Mouse (Mus musculus) gastrocnemius, adult 2 months (tissue): ENCODE measurements at regions not wholly inside any gene's neighbourhood (a gene's known extent, or its start where the extent isn't known, plus 50 kb on each side); places are given as distances from the start of the nearest gene placed in this dataset.

Experiments
- DNase-seq: peaks from one replicate; pipeline ENCODE4 v3.0.0; 2022
- H3K27ac ChIP-seq: fragments of 200-600 bp; 2 replicates; pipeline ENCODE4 v1.8.1; 2022; ENCODE audit warnings: mild to moderate bottlenecking
- H3K4me3 ChIP-seq: fragments of 200-600 bp; 2 replicates; pipeline ENCODE4 v1.8.1; 2022; ENCODE audit warnings: mild to moderate bottlenecking, moderate library complexity
- CTCF ChIP-seq: fragments of 200-600 bp; IDR thresholded peaks from 2 replicates; pipeline ENCODE4 v1.8.1; 2022; ENCODE audit warnings: antibody characterized with exemption, mild to moderate bottlenecking, moderate library complexity
- intact Hi-C: fragments of 180-260 bp; cut with DNase I; formaldehyde crosslinking; loops from one replicate; pipeline ENCODE4 v1.15.1; 2025

DNA sequence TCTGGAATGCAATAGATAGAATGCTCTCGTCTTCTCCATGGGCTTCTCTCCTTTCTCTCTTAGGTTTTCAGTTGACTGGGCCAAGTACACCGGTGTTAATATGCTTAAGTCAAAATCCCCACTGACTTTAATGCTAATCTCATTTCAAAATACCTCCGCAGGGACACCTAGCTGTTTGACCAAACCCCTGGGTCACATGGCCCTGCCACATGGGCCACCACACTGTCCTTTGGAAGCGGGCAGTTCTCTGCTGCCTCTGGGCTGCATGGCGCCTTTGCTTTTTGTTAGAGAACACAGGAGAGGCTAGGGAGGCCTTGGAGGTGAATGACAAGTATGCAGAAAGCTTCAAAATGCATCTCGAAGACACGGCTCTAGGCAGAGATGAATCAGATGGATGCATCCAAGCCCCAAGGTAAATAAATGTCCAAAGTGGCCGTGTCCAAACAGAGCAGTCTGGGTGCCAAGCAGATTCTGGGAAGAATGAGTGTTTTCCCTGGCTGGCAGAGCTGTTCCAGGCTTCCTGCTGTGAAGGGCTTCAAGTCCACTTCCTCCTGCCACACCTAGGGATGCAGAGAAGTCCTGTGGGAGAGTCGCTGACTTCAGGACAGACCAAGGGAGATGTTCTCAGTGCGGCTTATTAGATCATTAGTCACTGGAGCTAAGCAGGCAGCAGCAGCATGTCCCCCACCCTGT lies 147.4 kb upstream of the Klf14 start:
- TF ChIP-seq CTCF = no peak
- H3K27ac ChIP-seq = peak overlapping the region; percentile 73; the same call in 1 of the 2 replicates

DNA sequence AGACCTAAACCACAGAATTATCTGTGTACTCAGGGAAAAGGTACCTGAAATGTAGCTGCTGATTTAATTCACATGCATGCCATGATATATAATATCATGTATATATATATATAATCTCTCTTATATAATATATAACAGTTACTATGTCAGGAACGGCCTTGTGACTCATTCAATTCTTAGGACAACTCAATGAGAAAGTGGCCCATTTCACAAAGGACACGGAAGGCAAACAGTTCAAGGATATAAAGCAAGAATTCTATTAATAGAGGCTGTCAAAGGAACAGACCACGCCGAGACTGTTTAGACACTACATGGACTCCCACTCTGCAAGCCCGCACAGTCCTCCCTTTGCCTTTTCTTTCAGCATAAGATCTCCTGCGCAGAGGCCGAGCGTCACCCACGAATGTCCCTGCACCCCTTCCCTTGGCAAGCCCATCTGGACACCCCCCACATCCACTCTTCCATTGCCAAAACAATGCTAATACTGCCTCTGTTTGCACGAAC lies 148.0 kb upstream of the Klf14 start:
- no peak for TF ChIP-seq CTCF
- Histone ChIP-seq H3K27ac (peak overlapping the region; percentile 73), H3K4me3 (no peak overlapping the region)
- peak; percentile 18 for DNase-seq
- intact Hi-C loops = no loop called here

More for the DNA sequence above, 147.4 kb upstream of the Klf14 start:
- no peak for DNase-seq
- intact Hi-C loops = no loop called here
- H3K4me3 ChIP-seq = no peak overlapping the region

DNA sequence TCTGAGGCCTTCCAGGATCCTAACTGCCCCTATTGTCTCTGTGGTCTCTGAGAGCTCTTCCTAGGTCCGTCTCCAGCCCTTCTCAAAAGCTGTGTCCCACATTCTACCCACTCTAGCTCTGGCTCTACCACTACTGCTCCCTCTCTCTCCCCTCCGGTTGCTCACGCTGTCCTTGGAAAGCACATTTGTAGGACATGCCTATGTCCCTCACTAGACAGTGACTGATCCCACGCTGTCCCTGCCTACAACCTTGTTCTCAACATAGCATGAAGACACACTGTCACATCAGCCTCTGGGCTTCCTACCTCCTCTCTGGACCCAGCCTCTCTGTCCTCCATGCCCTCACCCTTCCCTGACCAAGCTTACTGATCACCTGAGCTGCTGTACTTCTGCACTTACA lies 148.5 kb upstream of the Klf14 start:
- peak overlapping the region; percentile 73 for H3K27ac ChIP-seq
- DNase-seq = peak; percentile 17
- no peak for TF ChIP-seq CTCF
- intact Hi-C loops = no loop called here
- H3K4me3 ChIP-seq = no peak overlapping the region

DNA sequence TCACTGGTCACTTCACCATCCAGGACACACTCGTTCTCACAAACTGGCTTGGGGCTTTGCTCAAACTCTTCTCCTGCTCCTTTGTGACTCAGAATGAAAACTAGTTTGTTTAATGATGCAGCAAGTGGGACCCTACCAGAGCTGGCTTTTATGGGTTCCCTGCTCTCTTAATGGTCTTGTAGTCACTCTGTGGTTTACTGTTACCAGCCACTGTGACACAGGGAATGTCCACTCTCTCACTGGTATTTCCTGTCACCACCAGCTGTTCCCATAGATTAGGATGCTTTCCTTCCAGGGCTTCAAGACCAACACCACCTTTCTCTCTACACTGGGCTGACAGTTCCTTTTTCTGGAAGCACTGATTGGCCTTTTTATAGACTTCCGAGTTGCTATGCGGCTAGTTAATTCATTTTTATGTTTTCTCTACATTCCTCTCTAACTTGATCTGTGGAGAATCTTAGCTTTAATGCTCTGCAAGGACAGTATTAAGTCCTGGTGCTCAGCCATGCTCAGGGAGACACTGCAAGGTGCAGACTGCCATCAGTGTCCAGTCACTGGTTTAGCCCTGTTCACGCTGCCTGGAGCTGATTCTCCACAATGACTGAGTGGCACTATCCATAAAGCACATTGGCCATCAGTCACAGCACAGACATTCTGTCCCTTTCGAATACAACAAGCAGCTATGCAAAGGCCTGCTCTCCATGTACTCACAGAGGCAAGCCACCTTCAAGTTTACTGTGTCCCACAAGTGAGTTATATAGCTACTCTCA lies 149.2 kb upstream of the Klf14 start:
- DNase-seq = peak; percentile 18
- intact Hi-C loops = no loop called here
- TF ChIP-seq CTCF = no peak
- Histone ChIP-seq H3K4me3 (no peak overlapping the region), H3K27ac (peak overlapping the region; percentile 73)

DNA sequence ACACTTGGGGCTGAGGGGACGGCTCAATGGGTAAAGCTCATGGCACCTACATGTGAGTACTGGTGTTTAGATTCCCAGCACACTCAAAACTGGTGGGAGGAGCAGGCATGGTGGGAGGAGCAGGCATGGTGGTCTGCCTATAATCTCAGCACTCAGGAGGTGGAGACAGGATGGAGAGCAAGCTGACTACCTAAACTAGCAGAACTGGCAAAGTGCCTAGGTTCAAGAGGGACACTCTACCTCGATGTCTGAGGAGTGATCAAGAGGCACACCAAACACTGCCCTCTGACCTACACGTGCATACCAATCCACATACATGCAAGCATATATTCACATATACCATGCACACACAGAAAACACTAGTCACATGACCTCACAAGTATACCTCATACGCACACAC lies 150.7 kb upstream of the Klf14 start:
- DNase-seq = no peak
- intact Hi-C loops = no loop called here
- no peak overlapping the region for H3K4me3 ChIP-seq
- TF ChIP-seq CTCF = no peak
- H3K27ac ChIP-seq = peak overlapping the region; percentile 73

DNA sequence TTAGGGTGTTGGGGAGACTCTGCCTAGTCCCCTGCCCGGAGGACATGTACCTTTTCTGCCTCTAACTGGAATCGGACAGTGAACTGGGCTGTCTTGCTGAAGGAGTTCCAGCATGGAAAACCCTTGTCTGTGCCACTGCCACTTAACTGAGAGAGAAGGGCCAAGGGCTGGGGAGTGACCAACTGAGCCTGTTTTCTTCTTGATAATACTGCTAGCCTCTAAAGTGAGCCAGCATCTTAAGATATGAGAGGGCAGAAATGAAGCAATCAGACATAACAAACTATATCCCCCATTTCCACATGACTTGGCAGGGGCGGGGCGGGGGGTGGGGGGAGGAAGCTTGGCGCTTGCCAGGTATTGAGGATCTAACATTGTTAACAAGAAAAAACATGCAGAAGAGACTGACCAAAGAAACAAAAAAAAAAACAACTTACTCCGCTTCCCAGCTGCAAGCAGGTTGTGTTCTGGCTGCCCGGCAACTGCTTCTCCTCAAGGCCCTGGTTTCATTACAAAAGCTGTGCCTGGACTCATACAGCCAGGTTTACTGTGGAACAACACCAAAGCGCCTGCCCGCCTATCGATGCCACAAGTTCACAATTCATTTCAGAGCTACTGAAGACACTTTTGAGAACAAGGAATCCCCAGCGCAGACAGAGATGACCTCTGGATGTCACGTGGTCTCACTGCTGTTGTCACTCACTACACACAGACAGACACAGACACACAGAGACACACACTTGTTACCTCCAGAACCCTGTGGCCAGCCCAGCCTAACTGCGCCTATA lies 153.6 kb upstream of the Klf14 start:
- Histone ChIP-seq H3K4me3 (peak overlapping the region; percentile 62), H3K27ac (peak overlapping the region; percentile 90)
- no peak for TF ChIP-seq CTCF
- no peak for DNase-seq
- intact Hi-C loops = loop anchor here (2.0 kb wide), 1 partner anchor 16 kb away; no protein-coding TSS in a partner anchor

DNA sequence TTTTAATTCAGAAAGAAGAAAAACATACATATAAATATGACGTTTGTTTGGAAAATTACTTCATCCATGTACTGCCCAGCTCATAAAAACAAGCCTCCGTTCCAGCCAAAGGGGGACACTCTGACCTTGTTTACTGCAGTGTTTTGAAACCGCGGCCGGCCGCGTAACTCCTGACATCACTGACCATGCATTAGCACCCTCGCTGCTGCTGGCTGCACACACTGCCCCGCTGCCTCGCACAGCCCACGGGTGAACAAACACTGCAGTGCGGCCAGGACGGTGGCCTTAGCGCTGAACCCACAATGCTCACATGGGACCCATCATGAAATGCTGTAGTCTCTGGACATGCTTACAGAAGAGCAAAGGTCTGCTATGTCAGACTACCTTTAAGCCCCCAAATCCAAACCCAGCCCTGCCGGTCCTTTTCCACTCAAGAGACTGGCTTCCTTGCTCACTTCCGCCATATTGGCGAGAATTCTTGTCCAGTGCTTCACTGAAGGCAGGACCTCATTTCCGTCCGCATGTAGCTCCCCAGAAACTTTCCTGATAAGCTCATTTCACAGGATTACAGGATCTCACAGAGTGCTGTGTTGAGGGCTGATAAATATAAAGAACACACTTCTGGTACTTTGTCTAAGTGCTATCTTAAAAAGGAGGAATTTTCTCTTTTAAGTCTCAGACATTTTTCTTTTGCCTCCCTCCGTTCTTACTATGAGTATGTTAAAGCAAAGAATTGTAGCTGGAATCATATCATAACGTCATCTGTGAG lies 154.9 kb upstream of the Klf14 start:
- no peak for TF ChIP-seq CTCF
- Histone ChIP-seq H3K27ac (peak overlapping the region; percentile 90), H3K4me3 (peak overlapping the region; percentile 62)
- intact Hi-C loops = loop anchor here (2.0 kb wide), 1 partner anchor 17 kb away; no protein-coding TSS in a partner anchor
- peak; percentile 77 for DNase-seq

DNA sequence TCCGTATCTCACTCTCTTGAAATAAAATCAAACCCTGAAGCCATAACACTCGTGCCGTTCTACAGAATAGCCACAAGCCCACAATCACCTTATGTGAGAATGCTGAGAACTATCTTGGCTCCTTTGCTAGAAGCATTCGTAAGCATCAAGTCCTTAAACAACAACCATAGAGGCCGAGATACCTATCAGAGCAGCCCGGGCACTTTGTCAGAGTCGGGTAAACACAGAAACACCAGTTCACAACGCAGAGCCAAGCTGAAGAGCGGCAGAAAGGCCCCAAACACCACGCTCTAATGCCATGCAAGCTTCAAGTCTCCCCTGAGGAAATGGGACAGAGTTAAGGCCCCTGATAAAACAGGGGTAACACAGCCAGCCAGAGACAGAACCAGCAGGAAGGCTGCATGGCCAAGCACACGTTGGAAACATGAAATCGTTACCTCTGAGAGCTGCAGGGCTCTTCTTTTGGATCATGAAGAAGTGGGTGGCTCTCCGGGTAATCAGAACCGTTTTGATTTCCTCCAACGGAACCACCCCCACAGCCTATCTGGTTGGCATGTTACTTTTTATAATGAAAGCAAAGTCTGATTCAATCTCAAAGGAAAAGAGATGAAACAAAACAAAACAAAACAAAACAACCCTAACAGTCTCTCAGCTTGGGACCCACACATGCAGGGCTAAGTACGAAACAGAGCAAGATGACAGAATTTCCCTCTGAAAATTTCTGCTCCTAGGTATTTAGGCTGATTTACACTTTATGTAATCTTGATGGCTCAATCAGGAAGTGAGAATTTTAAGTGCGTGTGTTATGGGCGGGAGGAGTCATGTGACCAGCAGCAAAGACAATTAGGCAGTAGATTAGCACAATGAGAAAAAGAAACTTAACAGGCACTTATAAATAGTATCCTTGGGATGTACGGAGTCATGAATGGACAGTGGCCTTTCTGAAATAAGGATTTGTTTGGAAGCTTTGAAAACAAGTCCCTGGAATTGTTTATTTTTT lies 155.8 kb upstream of the Klf14 start:
- intact Hi-C loops = no loop called here
- Histone ChIP-seq H3K27ac (peak overlapping the region; percentile 90), H3K4me3 (peak overlapping the region; percentile 62)
- TF ChIP-seq CTCF = no peak
- DNase-seq = peak; percentile 18

DNA sequence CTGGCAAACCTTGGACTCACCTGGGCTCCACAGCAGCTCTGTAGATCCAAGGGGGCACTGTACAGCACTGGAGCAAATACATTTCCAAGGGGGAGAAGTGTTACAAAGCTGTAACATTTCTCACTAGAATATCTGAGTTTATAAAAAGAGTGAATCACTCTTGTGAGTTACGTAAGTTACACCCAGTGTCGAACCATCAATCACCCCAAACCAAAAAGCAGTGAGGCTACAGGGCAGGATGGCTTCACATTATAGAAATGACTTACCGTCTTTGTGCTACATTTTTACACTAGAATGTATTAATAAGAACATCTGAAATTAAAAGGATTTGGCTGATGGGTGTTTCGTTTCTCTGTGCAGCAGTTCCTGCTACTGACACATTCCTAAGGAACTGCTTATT lies 156.7 kb upstream of the Klf14 start:
- intact Hi-C loops = no loop called here

DNA sequence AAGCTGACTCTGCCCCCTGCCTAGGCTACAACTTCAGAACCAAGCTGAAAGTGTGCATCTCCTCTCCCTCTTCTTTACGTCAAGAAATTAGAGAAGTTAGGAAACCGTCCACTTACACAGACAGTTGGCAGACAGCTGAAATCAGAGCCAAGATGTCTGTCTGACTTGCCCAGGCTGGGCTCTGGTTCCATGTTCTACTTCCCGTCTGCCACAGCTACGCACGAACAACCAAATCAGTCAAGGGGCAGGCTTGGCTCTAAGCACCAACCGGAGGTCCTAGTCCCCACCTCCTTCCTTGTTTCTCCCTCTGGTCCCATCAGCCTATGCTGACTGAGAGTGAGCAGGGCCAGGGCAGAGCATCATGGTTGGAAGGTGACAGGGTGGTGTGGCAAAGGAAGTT lies 157.5 kb upstream of the Klf14 start:
- H3K4me3 ChIP-seq = peak overlapping the region; percentile 62
- no peak for TF ChIP-seq CTCF
- intact Hi-C loops = loop anchor here (2.0 kb wide), 1 partner anchor 40 kb away; no protein-coding TSS in a partner anchor
- peak overlapping the region; percentile 90 for H3K27ac ChIP-seq
- peak; percentile 64 for DNase-seq

More for the DNA sequence above, 156.7 kb upstream of the Klf14 start:
- H3K4me3 ChIP-seq = peak overlapping the region; percentile 62
- no peak for TF ChIP-seq CTCF
- DNase-seq = no peak
- peak overlapping the region; percentile 90 for H3K27ac ChIP-seq

DNA sequence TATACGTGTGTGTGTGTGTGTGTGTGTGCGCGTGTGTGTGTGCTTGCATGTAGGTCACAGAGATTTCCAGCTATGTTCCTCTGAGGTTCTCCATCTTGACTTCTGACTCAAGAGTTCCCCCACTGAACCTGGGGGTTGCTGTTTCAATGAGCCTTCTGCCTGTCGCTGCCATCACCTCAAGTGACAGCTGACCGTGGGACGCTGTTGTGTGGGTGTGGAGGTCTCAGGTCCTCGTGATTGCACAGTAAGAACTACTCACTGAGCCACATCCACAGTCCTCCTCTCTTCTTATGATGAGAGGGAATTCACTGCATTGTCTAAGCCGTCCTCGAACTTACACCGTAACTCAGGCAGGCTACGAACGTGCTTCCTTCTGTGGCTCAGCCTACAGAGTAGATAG lies 158.8 kb upstream of the Klf14 start:
- no peak for TF ChIP-seq CTCF
- intact Hi-C loops = loop anchor here (2.0 kb wide), 1 partner anchor 41 kb away; no protein-coding TSS in a partner anchor
- no peak for DNase-seq
- peak overlapping the region; percentile 90 for H3K27ac ChIP-seq
- no peak overlapping the region for H3K4me3 ChIP-seq
